Mouse (Mus musculus) myocyte (in vitro differentiated cells): Measurements from ENCODE around the gene Gm10842. TPM values are rescaled to one million over a fixed set of nuclear protein-coding genes. Genes with fewer than 3 reads are reported as not detected.
"Not testable (repeated sequence)": the region's sequence is repeated elsewhere in the genome, so short reads cannot be mapped to it uniquely, and the experiment has no call there.

Source experiments
- H3K27me3 ChIP-seq: one replicate; pipeline ENCODE4 v1.6.1; 2011; ENCODE audit not compliant: control insufficient read depth, insufficient read depth, insufficient read length
- H3K36me3 ChIP-seq: one replicate; pipeline ENCODE4 v1.6.1; 2011; ENCODE audit not compliant: control insufficient read depth, insufficient read depth
- H3K4me2 ChIP-seq: one replicate; pipeline ENCODE4 v1.6.1; 2011; ENCODE audit warnings: low read depth, control low read depth
- H3K4me3 ChIP-seq: one replicate; pipeline ENCODE4 v1.5.1; 2011; ENCODE audit warnings: mild to moderate bottlenecking, control low read depth, moderate library complexity
- H3K79me2 ChIP-seq: one replicate; pipeline ENCODE4 v1.6.1; 2011; ENCODE audit not compliant: control insufficient read depth, insufficient read depth
- H3ac ChIP-seq: one replicate; pipeline ENCODE4 v1.6.1; 2011; ENCODE audit not compliant: control insufficient read depth, insufficient read length
- CEBPB ChIP-seq: IDR thresholded peaks from 2 replicates; pipeline ENCODE4 v1.6.1; 2011; ENCODE audit warnings: mild to moderate bottlenecking, moderate library complexity; ENCODE audit not compliant: poor library complexity, insufficient read depth, severe bottlenecking
- E2F4 ChIP-seq: IDR thresholded peaks from one replicate; pipeline ENCODE4 v1.6.1; 2011; ENCODE audit warnings: mild to moderate bottlenecking, control low read depth, moderate library complexity; ENCODE audit not compliant: insufficient read depth
- MAX ChIP-seq: IDR thresholded peaks from one replicate; pipeline ENCODE4 v1.6.1; 2011; ENCODE audit warnings: low read depth, mild to moderate bottlenecking, control low read depth
- MYOD1 ChIP-seq, 3 experiments: IDR thresholded peaks; one replicate each; pipeline ENCODE4 v1.6.1; 2011; ENCODE audit warnings: control low read depth in 2 of 3, low read depth in 2 of 3, mild to moderate bottlenecking in 2 of 3, moderate library complexity in 1 of 3; ENCODE audit not compliant: insufficient read length in 2 of 3, control insufficient read depth in 1 of 3
- MYOG ChIP-seq, 3 experiments: IDR thresholded peaks; one replicate each; pipeline ENCODE4 v1.6.1; 2011; ENCODE audit warnings: control low read depth in 2 of 3, low read depth in 2 of 3, mild to moderate bottlenecking in 2 of 3; ENCODE audit not compliant: insufficient read length in 2 of 3, control insufficient read depth in 1 of 3, insufficient read depth in 1 of 3
- POLR2A ChIP-seq: IDR thresholded peaks from one replicate; pipeline ENCODE4 v1.6.1; 2011; ENCODE audit warnings: low read depth, mild to moderate bottlenecking, control low read depth, moderate library complexity; ENCODE audit not compliant: insufficient read length
- POLR2AphosphoS2 ChIP-seq: IDR thresholded peaks from one replicate; pipeline ENCODE4 v1.6.1; 2011; ENCODE audit warnings: low read depth, control low read depth; ENCODE audit not compliant: insufficient read length
- REST ChIP-seq: IDR thresholded peaks from one replicate; pipeline ENCODE4 v1.6.1; 2011; ENCODE audit warnings: mild to moderate bottlenecking, control low read depth, moderate library complexity; ENCODE audit not compliant: insufficient read depth, insufficient read length
- SRF ChIP-seq: IDR thresholded peaks from one replicate; pipeline ENCODE4 v1.6.1; 2011; ENCODE audit warnings: low read depth; ENCODE audit not compliant: control insufficient read depth, insufficient read length
- TCF12 ChIP-seq: IDR thresholded peaks from one replicate; pipeline ENCODE4 v1.6.1; 2011; ENCODE audit warnings: mild to moderate bottlenecking, control low read depth; ENCODE audit not compliant: poor library complexity, insufficient read depth, severe bottlenecking
- TCF3 ChIP-seq: IDR thresholded peaks from one replicate; pipeline ENCODE4 v1.6.1; 2011; ENCODE audit warnings: low read depth, control low read depth; ENCODE audit not compliant: insufficient read length
- USF1 ChIP-seq: IDR thresholded peaks from one replicate; pipeline ENCODE4 v1.6.1; 2011; ENCODE audit warnings: low read depth, mild to moderate bottlenecking, control low read depth, moderate library complexity
- polyA plus RNA-seq: library from polyadenylated mRNA; unstranded; fragments of >200 nt; fragmentation: generic; extraction: Trizol; gene quantifications from one replicate; pipeline ENCODE4 v1.2.1, GENCODE M21; 2012; ENCODE audit warnings: missing spikeins

Gm10842 gene
- polyA plus RNA-seq = not detected

GRCm38 (mm10) chr11:105146593-105146992 is at the start of gene Gm10842:
Gene Gm10842 (plus strand): TSS chr11:105146893.
- H3K4me2 ChIP-seq = no peak within 1 kb of the TSS
- no peaks in the 10 kb centered on the region for H3K36me3 ChIP-seq
- H3K79me2 ChIP-seq = no peaks in the 10 kb centered on the region
- H3ac ChIP-seq = no peak within 1 kb of the TSS
- H3K4me3 ChIP-seq = no peak within 1 kb of the TSS
- no peaks in the 10 kb centered on the region for H3K27me3 ChIP-seq
- no peak for TF ChIP-seq REST
- TF ChIP-seq POLR2A = no peak
- TF ChIP-seq SRF = no peak
- no peak for TF ChIP-seq USF1
- TF ChIP-seq TCF3 = no peak
- TF ChIP-seq MYOD1 (IDR thresholded peaks at IDR 0.05; ENCODE audit: control insufficient read depth in 1 of 3, insufficient read length in 2 of 3, low read depth in 2 of 3) = no peak
- no peak for TF ChIP-seq CEBPB
- no peak for TF ChIP-seq POLR2AphosphoS2
- no peak for TF ChIP-seq MYOG (IDR thresholded peaks at IDR 0.05; ENCODE audit: control insufficient read depth in 1 of 3, insufficient read depth in 1 of 3, insufficient read length in 2 of 3, low read depth in 2 of 3)
- no peak for TF ChIP-seq E2F4
- no peak for TF ChIP-seq MAX

GRCm38 (mm10) chr11:105112448-105112847 is 34.2 kb upstream of the Gm10842 start:
- not testable (repeated sequence) for H3ac ChIP-seq, H3K4me2 ChIP-seq

GRCm38 (mm10) chr11:105117814-105118213 is 28.9 kb upstream of the Gm10842 start:
- Histone ChIP-seq H3K4me2 (no peak overlapping the region), H3K4me3 (no peak overlapping the region), H3K36me3 (no peaks in the 10 kb centered on the region), H3ac (no peak overlapping the region), H3K27me3 (no peaks in the 10 kb centered on the region), H3K79me2 (no peaks in the 10 kb centered on the region)
- TF ChIP-seq POLR2A (no peak), SRF (no peak), USF1 (no peak), MYOD1 (IDR thresholded peaks at IDR 0.05; ENCODE audit: control insufficient read depth in 1 of 3, insufficient read length in 2 of 3, low read depth in 2 of 3) (no peak), REST (no peak), TCF3 (no peak), TCF12 (no peak), POLR2AphosphoS2 (no peak), MAX (no peak), E2F4 (no peak), MYOG (IDR thresholded peaks at IDR 0.05; ENCODE audit: control insufficient read depth in 1 of 3, insufficient read depth in 1 of 3, insufficient read length in 2 of 3, low read depth in 2 of 3) (no peak), CEBPB (no peak)

More at GRCm38 (mm10) chr11:105112448-105112847, 34.2 kb upstream of the Gm10842 start:
- H3K79me2 ChIP-seq, H3K36me3 ChIP-seq, H3K4me3 ChIP-seq, H3K27me3 ChIP-seq: not testable (repeated sequence)

- no peak overlapping the region for H3K4me3 ChIP-seq
- no peaks in the 10 kb centered on the region for H3K36me3 ChIP-seq
- peak overlapping the region; percentile 49 for H3K4me2 ChIP-seq
- H3K79me2 ChIP-seq = no peaks in the 10 kb centered on the region
- no peak overlapping the region for H3ac ChIP-seq
- H3K27me3 ChIP-seq = no peaks in the 10 kb centered on the region
- peak; percentile 9 for TF ChIP-seq SRF
- TF ChIP-seq MYOG (IDR thresholded peaks at IDR 0.05; ENCODE audit: control insufficient read depth in 1 of 3, insufficient read depth in 1 of 3, insufficient read length in 2 of 3, low read depth in 2 of 3) = no peak
- peak in 1 of 3 experiments; percentile 33 for TF ChIP-seq MYOD1 (IDR thresholded peaks at IDR 0.05; ENCODE audit: control insufficient read depth in 1 of 3, insufficient read length in 2 of 3, low read depth in 2 of 3)
- TF ChIP-seq CEBPB = peak; percentile 90
- TF ChIP-seq MAX = peak; percentile 27
- TF ChIP-seq E2F4 = no peak
These were observed 26.1 kb upstream of the Gm10842 start for GRCm38 (mm10) chr11:105120551-105121061.

- H3K36me3 ChIP-seq, H3ac ChIP-seq, H3K4me3 ChIP-seq, H3K79me2 ChIP-seq, H3K27me3 ChIP-seq, H3K4me2 ChIP-seq: not testable (repeated sequence)
These were observed 24.9 kb upstream of the Gm10842 start for GRCm38 (mm10) chr11:105121792-105122191.

- H3K79me2 ChIP-seq = peaks cover 26% of the 10 kb centered on the region
- TF ChIP-seq MAX (no peak), POLR2A (no peak), TCF3 (no peak), E2F4 (no peak), SRF (no peak), USF1 (no peak)
- no peaks in the 10 kb centered on the region for H3K27me3 ChIP-seq
- H3K4me3 ChIP-seq = no peak overlapping the region
- H3K4me2 ChIP-seq = no peak overlapping the region
- no peak overlapping the region for H3ac ChIP-seq
- peaks cover 5% of the 10 kb centered on the region for H3K36me3 ChIP-seq
These were observed 22.7 kb upstream of the Gm10842 start for GRCm38 (mm10) chr11:105123986-105124385.
